Mouse (Mus musculus): ENCODE measurements around the gene Tti1.

The Tti1 gene

GRCm38 (mm10) chr2:157967856-157968255, 60.4 kb downstream of the Tti1 start:
- DNase-seq, result no peak

- DNase-seq, result no peak
Observed at GRCm38 (mm10) chr2:157957707-157958108, 70.5 kb downstream of the Tti1 start.

GRCm38 (mm10) chr2:157953978-157954377, 74.3 kb downstream of the Tti1 start:
- DNase-seq, result peak; percentile 41

GRCm38 (mm10) chr2:157944156-157944893, 83.9 kb downstream of the Tti1 start:
- no peak for DNase-seq

GRCm38 (mm10) chr2:157943514-157944155, 84.6 kb downstream of the Tti1 start:
- DNase-seq, result peak; percentile 82

- DNase-seq, result no peak
Observed at GRCm38 (mm10) chr2:157940586-157941185, 87.5 kb downstream of the Tti1 start.

GRCm38 (mm10) chr2:157936676-157937075, 91.6 kb downstream of the Tti1 start:
- DNase-seq, result no peak

GRCm38 (mm10) chr2:157935444-157936171, 92.6 kb downstream of the Tti1 start:
- no peak for DNase-seq

- no peak for DNase-seq
Observed at GRCm38 (mm10) chr2:157932655-157933054, 95.6 kb downstream of the Tti1 start.
